Mouse (Mus musculus): ENCODE data around the gene Plekha8. TPM values are rescaled to one million over a fixed set of nuclear protein-coding genes. Genes with fewer than 3 reads are reported as not detected.

Plekha8 gene
- polyA plus RNA-seq, 1 experiment from 2014 or later = 19.4 TPM

DNA sequence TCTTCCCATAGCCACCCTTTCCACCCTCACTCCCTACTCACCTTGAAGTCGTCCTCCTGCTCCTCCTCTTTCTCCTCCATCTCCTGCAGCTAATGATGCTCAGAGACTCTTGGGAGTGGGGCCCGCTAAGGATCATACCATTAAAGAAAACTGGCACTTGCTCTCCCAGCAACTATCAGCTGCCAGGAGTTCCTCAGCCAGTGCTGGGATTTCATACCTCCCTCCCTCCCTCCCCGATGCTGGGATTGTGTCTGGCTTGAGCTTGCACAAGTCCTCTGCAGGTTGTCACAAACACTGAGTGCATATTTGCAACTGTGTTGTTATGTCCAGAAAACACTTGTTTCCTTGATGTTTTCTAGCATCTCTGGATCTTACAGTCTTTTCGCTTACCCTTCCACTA, 2.3 kb downstream of the Plekha8 start, which contains the start of gene Fkbp14:
Gene Fkbp14 (minus strand): TSS at position 101 of the 400 bp plus-strand sequence.
- Histone ChIP-seq H3K27ac (no peak within 1 kb of the TSS), H3K79me2 (ENCODE audit: inconsistent target) (peaks cover 3% of the 10 kb centered on the region; the same call in 1 of the 2 replicates), H3K36me3 (ENCODE audit: inconsistent target) (no peaks in the 10 kb centered on the region), H3K4me3 (ENCODE audit: inconsistent target) (no peak within 1 kb of the TSS)
- 89% methylated on average over 4 of the region's 4 CpGs for WGBS (ENCODE audit: missing documents)

- Histone ChIP-seq H3K4me3 (ENCODE audit: inconsistent target) (no peak overlapping the region), H3K79me2 (ENCODE audit: inconsistent target) (peaks cover 3% of the 10 kb centered on the region; the same call in 1 of the 2 replicates), H3K36me3 (ENCODE audit: inconsistent target) (no peaks in the 10 kb centered on the region), H3K27ac (no peak overlapping the region)
- 94% methylated on average over 3 of the region's 3 CpGs for WGBS (ENCODE audit: missing documents)
Observed at GRCm38 (mm10) chr6:54597711-54598110, 2.8 kb downstream of the Plekha8 start.

- Histone ChIP-seq H3K4me3 (ENCODE audit: inconsistent target) (no peak overlapping the region), H3K36me3 (ENCODE audit: inconsistent target) (no peaks in the 10 kb centered on the region), H3K79me2 (ENCODE audit: inconsistent target) (peaks cover 3% of the 10 kb centered on the region; the same call in 1 of the 2 replicates), H3K27ac (no peak overlapping the region)
- WGBS (ENCODE audit: missing documents) = 88% methylated on average over 5 of the region's 5 CpGs
Observed at GRCm38 (mm10) chr6:54600681-54601347, 5.9 kb downstream of the Plekha8 start.

DNA sequence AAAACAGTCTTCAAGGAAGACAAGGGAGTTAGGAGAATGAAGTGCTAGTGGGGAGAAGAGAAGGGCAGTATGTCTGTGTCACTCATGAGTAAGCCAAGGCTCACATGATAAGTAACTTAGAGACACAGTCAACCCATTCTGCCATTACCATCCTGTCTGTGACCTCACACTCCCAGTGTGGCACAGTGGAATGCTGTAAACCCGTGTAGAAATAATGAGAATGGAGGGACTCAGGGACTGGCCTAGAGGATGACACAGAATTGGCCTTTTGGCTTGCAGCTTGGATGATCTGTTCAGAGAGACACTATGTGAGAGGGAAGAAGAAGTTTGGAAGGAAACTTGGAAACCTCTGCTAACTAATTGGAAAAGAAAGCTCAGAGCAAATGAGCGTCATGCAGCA, 8.0 kb downstream of the Plekha8 start:
- Histone ChIP-seq H3K27ac (no peak overlapping the region), H3K4me3 (ENCODE audit: inconsistent target) (no peak overlapping the region), H3K36me3 (ENCODE audit: inconsistent target) (no peaks in the 10 kb centered on the region), H3K79me2 (ENCODE audit: inconsistent target) (peaks cover 3% of the 10 kb centered on the region; the same call in 1 of the 2 replicates)
- 94% methylated on average over 2 of the region's 2 CpGs for WGBS (ENCODE audit: missing documents)

- no peak overlapping the region for H3K27ac ChIP-seq
- H3K4me3 ChIP-seq (ENCODE audit: inconsistent target) = no peak overlapping the region
- 87% methylated on average over 1 of the region's 1 CpGs for WGBS (ENCODE audit: missing documents)
- H3K36me3 ChIP-seq (ENCODE audit: inconsistent target) = no peaks in the 10 kb centered on the region
- H3K79me2 ChIP-seq (ENCODE audit: inconsistent target) = peaks cover under 1% of the 10 kb centered on the region; the same call in 1 of the 2 replicates
Observed at GRCm38 (mm10) chr6:54604001-54604715, 9.2 kb downstream of the Plekha8 start.

DNA sequence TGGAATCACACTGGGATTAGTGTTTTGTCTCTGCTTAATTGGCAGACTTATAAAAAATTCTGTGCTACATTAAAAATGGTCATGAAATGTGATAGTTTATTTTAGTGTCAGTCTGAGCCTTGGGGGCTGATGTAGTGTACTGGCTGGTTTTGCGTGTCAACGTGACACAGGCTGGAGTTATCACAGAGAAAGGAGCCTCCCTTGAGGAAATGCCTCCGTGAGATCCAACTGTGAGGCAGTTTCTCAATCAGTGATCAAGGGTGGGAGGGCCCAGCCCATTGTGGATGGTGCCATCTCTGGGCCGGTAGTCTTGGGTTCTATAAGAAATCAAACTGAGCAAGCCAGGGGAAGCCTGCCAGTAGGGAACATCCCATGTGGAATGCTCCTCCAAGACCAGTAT, 11.3 kb downstream of the Plekha8 start:
- Histone ChIP-seq H3K4me3 (ENCODE audit: inconsistent target) (no peak overlapping the region), H3K36me3 (ENCODE audit: inconsistent target) (no peaks in the 10 kb centered on the region), H3K79me2 (ENCODE audit: inconsistent target) (no peaks in the 10 kb centered on the region; the same call in 1 of the 2 replicates), H3K27ac (no peak overlapping the region)
- 94% methylated on average over 4 of the region's 4 CpGs for WGBS (ENCODE audit: missing documents)

GRCm38 (mm10) chr6:54617363-54617762, 22.5 kb downstream of the Plekha8 start:
- no peaks in the 10 kb centered on the region for H3K79me2 ChIP-seq (ENCODE audit: inconsistent target)
- H3K4me3 ChIP-seq (ENCODE audit: inconsistent target) = no peak overlapping the region
- H3K27ac ChIP-seq = no peak overlapping the region
- no peaks in the 10 kb centered on the region for H3K36me3 ChIP-seq (ENCODE audit: inconsistent target)
- 97% methylated on average over 3 of the region's 3 CpGs for WGBS (ENCODE audit: missing documents)

DNA sequence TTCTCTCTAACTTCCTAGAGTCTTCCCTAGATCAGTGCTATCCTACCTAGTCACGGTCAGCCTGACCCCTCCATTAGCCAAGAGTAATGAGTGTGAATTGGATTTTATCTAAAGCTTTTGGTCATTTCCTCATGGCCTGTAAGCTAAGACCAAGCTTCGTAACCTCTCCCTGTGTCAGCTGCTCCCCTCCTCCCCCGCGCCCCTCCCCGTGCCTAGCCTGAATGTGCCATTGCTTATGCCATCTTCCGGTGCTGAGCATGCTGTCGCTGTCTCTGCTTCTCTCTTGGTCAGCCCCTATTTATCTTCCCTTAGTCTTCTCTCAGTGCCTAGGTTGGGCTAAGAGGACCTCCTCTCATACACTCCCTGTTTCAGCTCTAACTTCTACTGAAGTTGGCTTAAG, 24.6 kb downstream of the Plekha8 start:
- 85% methylated on average over 7 of the region's 7 CpGs for WGBS (ENCODE audit: missing documents)
- no peak overlapping the region for H3K4me3 ChIP-seq (ENCODE audit: inconsistent target)
- H3K36me3 ChIP-seq (ENCODE audit: inconsistent target) = no peaks in the 10 kb centered on the region
- H3K79me2 ChIP-seq (ENCODE audit: inconsistent target) = no peaks in the 10 kb centered on the region
- peak overlapping the region; percentile 77 for H3K27ac ChIP-seq

DNA sequence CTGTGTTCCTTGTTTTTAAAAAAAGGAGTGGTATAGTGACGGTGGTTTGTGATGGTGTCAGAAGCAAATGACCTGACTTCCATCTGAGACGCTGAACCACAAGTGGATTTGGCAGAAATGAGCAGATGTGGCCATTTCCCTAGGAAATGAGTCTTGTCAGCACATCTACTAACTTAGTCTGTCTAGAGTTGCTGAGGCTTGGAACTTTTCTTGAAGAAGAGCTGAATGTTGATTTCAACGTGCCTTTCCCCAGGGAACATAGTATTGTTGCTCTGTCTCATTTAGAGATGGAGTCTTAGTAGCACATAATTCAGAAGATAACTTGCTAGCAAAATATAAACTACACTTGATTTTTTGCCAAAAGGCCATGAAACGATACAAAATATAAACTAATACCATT, 25.4 kb downstream of the Plekha8 start:
- no peak overlapping the region for H3K4me3 ChIP-seq (ENCODE audit: inconsistent target)
- peak overlapping the region; percentile 77 for H3K27ac ChIP-seq
- WGBS (ENCODE audit: missing documents) = 31% methylated on average over 4 of the region's 4 CpGs
- no peaks in the 10 kb centered on the region; the same call in 1 of the 2 replicates for H3K36me3 ChIP-seq (ENCODE audit: inconsistent target)
- H3K79me2 ChIP-seq (ENCODE audit: inconsistent target) = no peaks in the 10 kb centered on the region

GRCm38 (mm10) chr6:54628381-54628780, 33.5 kb downstream of the Plekha8 start:
- WGBS (ENCODE audit: missing documents) = 96% methylated on average over 3 of the region's 3 CpGs
- H3K27ac ChIP-seq = no peak overlapping the region
- no peaks in the 10 kb centered on the region; the same call in 1 of the 2 replicates for H3K36me3 ChIP-seq (ENCODE audit: inconsistent target)
- H3K4me3 ChIP-seq (ENCODE audit: inconsistent target) = no peak overlapping the region
- no peaks in the 10 kb centered on the region for H3K79me2 ChIP-seq (ENCODE audit: inconsistent target)

DNA sequence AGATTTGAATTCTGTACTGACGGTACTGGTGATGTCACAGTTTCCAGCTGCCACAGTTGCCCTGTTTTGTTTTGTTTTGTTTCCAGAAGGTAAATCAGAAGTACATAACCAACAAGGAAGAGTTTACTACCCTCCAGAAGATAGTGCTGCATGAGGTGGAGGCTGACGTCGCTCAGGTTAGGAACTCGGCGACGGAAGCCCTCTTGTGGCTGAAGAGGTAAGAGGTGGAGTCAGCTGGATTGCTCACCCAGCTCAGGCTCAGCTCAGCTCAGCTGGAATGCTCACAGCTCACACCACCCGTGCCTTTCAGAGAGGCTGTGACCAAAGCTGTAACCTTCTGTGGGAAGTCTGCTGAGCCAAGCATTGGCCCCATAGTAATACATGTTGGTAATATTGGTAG, 34.8 kb downstream of the Plekha8 start:
- 70% methylated on average over 7 of the region's 7 CpGs for WGBS (ENCODE audit: missing documents)
- Histone ChIP-seq H3K36me3 (ENCODE audit: inconsistent target) (no peaks in the 10 kb centered on the region; the same call in 1 of the 2 replicates), H3K4me3 (ENCODE audit: inconsistent target) (no peak overlapping the region), H3K27ac (no peak overlapping the region), H3K79me2 (ENCODE audit: inconsistent target) (no peaks in the 10 kb centered on the region)

DNA sequence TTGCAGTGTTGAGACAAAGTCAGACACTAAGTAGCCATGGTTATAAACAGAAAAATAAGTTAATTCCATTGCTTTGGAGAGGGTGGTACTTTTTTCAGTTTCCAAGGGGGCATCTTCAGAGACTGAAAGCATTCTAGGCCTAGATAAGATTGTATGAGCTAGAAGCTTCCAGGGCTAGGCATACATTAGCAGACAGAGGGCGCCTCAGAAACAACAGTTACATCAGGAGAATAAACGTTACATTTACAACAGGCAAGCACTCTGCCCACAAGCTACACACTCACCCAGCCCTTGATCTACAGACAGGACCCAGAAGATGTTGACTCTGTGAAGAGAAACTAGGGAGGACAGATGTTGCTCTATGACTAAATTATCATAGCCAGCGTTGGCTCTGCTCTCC, 36.6 kb downstream of the Plekha8 start:
- Histone ChIP-seq H3K36me3 (ENCODE audit: inconsistent target) (no peaks in the 10 kb centered on the region), H3K79me2 (ENCODE audit: inconsistent target) (no peaks in the 10 kb centered on the region), H3K4me3 (ENCODE audit: inconsistent target) (no peak overlapping the region), H3K27ac (no peak overlapping the region)
- WGBS (ENCODE audit: missing documents) = 67% methylated on average over 3 of the region's 3 CpGs

DNA sequence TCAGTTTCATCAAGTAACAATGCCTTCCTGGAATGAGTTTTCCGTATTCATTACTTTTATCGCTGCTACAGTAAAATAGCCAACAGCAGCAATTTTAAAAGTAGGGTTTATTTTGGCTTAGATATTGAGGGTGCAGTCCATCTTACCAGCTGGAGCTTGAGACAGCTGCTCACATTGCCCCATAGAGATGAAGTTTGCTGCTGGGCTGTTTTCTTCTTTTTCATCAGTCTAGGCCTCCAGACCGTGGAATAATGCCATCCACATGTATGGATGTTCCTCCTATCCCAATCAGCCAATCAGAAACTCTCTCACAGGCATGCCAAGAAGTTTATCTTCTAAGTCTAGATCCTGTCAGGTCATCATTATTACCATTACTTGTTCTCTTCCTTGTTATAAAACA, 45.0 kb downstream of the Plekha8 start:
- H3K4me3 ChIP-seq (ENCODE audit: inconsistent target) = no peak overlapping the region
- H3K27ac ChIP-seq = no peak overlapping the region
- no peaks in the 10 kb centered on the region for H3K79me2 ChIP-seq (ENCODE audit: inconsistent target)
- 96% methylated on average over 3 of the region's 3 CpGs for WGBS (ENCODE audit: missing documents)
- H3K36me3 ChIP-seq (ENCODE audit: inconsistent target) = no peaks in the 10 kb centered on the region

GRCm38 (mm10) chr6:54641953-54642352, 47.0 kb downstream of the Plekha8 start:
- WGBS (ENCODE audit: missing documents) = 88% methylated on average over 2 of the region's 2 CpGs
- Histone ChIP-seq H3K4me3 (ENCODE audit: inconsistent target) (no peak overlapping the region), H3K36me3 (ENCODE audit: inconsistent target) (no peaks in the 10 kb centered on the region), H3K79me2 (ENCODE audit: inconsistent target) (no peaks in the 10 kb centered on the region), H3K27ac (no peak overlapping the region)

- H3K27ac ChIP-seq = no peak overlapping the region
- WGBS (ENCODE audit: missing documents) = 98% methylated on average over 4 of the region's 4 CpGs
Observed at GRCm38 (mm10) chr6:54643181-54643580, 48.3 kb downstream of the Plekha8 start.

More at GRCm38 (mm10) chr6:54643181-54643580, 48.3 kb downstream of the Plekha8 start:
- no peaks in the 10 kb centered on the region for H3K36me3 ChIP-seq (ENCODE audit: inconsistent target)
- no peaks in the 10 kb centered on the region for H3K79me2 ChIP-seq (ENCODE audit: inconsistent target)
- H3K4me3 ChIP-seq (ENCODE audit: inconsistent target) = no peak overlapping the region
